Mouse (Mus musculus): ENCODE results near the gene Upk1a. TPM values are rescaled to one million over a fixed set of nuclear protein-coding genes. Genes with fewer than 3 reads are reported as not detected.
A peak's percentile ranks its signal among the peaks of the same experiment; 100 is the strongest.

Upk1a gene
- total and polyA plus RNA-seq, 3 experiments = 0.36 to 2.8 TPM; not detected in 1

GRCm38 (mm10) chr7:30593579-30594509 is 18.8 kb downstream of the Upk1a start:
- Histone ChIP-seq H3K79me2 (replicated peaks; ENCODE audit: control insufficient read depth, insufficient read depth, low read length) (no peaks in the 10 kb centered on the region), H3K27ac (no peak overlapping the region), H3K4me1 (ENCODE audit: control insufficient read depth, insufficient read depth, low read length) (no peaks in the 10 kb centered on the region), H3K27me3 (ENCODE audit: control insufficient read depth, insufficient read depth, low read length) (no peaks in the 10 kb centered on the region), H3K9ac (ENCODE audit: low read depth, low read length) (no peak overlapping the region), H3K4me3 (no peak overlapping the region), H3K36me3 (ENCODE audit: control insufficient read depth, insufficient read depth, low read length) (no peaks in the 10 kb centered on the region)
- DNase-seq = no peak
- TF ChIP-seq CTCF (IDR thresholded peaks at IDR 0.05) (no peak), POLR2A (IDR thresholded peaks at IDR 0.05; ENCODE audit: insufficient read depth, low read depth, low read length) (no peak), EP300 (IDR thresholded peaks at IDR 0.05; ENCODE audit: insufficient read depth, low read depth, low read length) (no peak)
- 59% methylated on average over 10 of the region's 10 CpGs for WGBS
- intact Hi-C loops (cut with DNase I) = loop anchor here (5.0 to 10.0 kb wide), 2 partner anchors 268 to 361 kb away; partner anchors contain the start of genes Ffar1 and Usf2

GRCm38 (mm10) chr7:30592772-30593423 is 19.7 kb downstream of the Upk1a start:
- no peaks in the 10 kb centered on the region for H3K4me1 ChIP-seq (ENCODE audit: control insufficient read depth, insufficient read depth, low read length)
- H3K27me3 ChIP-seq (ENCODE audit: control insufficient read depth, insufficient read depth, low read length) = no peaks in the 10 kb centered on the region
- TF ChIP-seq EP300 (IDR thresholded peaks at IDR 0.05; ENCODE audit: insufficient read depth, low read depth, low read length) = no peak
- TF ChIP-seq CTCF (IDR thresholded peaks at IDR 0.05) = no peak
- no peak for TF ChIP-seq POLR2A (IDR thresholded peaks at IDR 0.05; ENCODE audit: insufficient read depth, low read depth, low read length)
- H3K36me3 ChIP-seq (ENCODE audit: control insufficient read depth, insufficient read depth, low read length) = no peaks in the 10 kb centered on the region
- H3K27ac ChIP-seq = no peak overlapping the region
- WGBS = 52% methylated on average over 5 of the region's 5 CpGs
- H3K4me3 ChIP-seq = no peak overlapping the region
- intact Hi-C loops (cut with DNase I) = loop anchor here (5.0 to 10.0 kb wide), 2 partner anchors 269 to 362 kb away; partner anchors contain the start of genes Ffar1 and Usf2
- H3K9ac ChIP-seq (ENCODE audit: low read depth, low read length) = no peak overlapping the region
- no peaks in the 10 kb centered on the region for H3K79me2 ChIP-seq (replicated peaks; ENCODE audit: control insufficient read depth, insufficient read depth, low read length)
- no peak for DNase-seq

GRCm38 (mm10) chr7:30591605-30591951 is 21.1 kb downstream of the Upk1a start:
- DNase-seq = no peak
- Histone ChIP-seq H3K4me1 (ENCODE audit: control insufficient read depth, insufficient read depth, low read length) (no peaks in the 10 kb centered on the region), H3K27me3 (ENCODE audit: control insufficient read depth, insufficient read depth, low read length) (no peaks in the 10 kb centered on the region), H3K36me3 (ENCODE audit: control insufficient read depth, insufficient read depth, low read length) (no peaks in the 10 kb centered on the region), H3K79me2 (replicated peaks; ENCODE audit: control insufficient read depth, insufficient read depth, low read length) (peaks cover 1% of the 10 kb centered on the region), H3K27ac (no peak overlapping the region), H3K4me3 (no peak overlapping the region), H3K9ac (ENCODE audit: low read depth, low read length) (no peak overlapping the region)
- intact Hi-C loops (cut with DNase I) = loop anchor here (5.0 to 10.0 kb wide), 2 partner anchors 271 to 363 kb away; partner anchors contain the start of genes Ffar1 and Usf2
- TF ChIP-seq CTCF (IDR thresholded peaks at IDR 0.05) (no peak), EP300 (IDR thresholded peaks at IDR 0.05; ENCODE audit: insufficient read depth, low read depth, low read length) (no peak), POLR2A (IDR thresholded peaks at IDR 0.05; ENCODE audit: insufficient read depth, low read depth, low read length) (no peak)
- WGBS = 74% methylated on average over 4 of the region's 4 CpGs

- Histone ChIP-seq H3K4me1 (ENCODE audit: control insufficient read depth, insufficient read depth, low read length) (no peaks in the 10 kb centered on the region), H3K4me3 (no peak overlapping the region), H3K27me3 (ENCODE audit: control insufficient read depth, insufficient read depth, low read length) (no peaks in the 10 kb centered on the region), H3K27ac (no peak overlapping the region), H3K79me2 (replicated peaks; ENCODE audit: control insufficient read depth, insufficient read depth, low read length) (peaks cover 1% of the 10 kb centered on the region), H3K36me3 (ENCODE audit: control insufficient read depth, insufficient read depth, low read length) (no peaks in the 10 kb centered on the region), H3K9ac (ENCODE audit: low read depth, low read length) (no peak overlapping the region)
- TF ChIP-seq POLR2A (IDR thresholded peaks at IDR 0.05; ENCODE audit: insufficient read depth, low read depth, low read length) (no peak), CTCF (IDR thresholded peaks at IDR 0.05) (no peak), EP300 (IDR thresholded peaks at IDR 0.05; ENCODE audit: insufficient read depth, low read depth, low read length) (no peak)
- 80% methylated on average over 9 of the region's 9 CpGs for WGBS
- DNase-seq = no peak
- intact Hi-C loops (cut with DNase I) = loop anchor here (5.0 to 10.0 kb wide), 2 partner anchors 271 to 364 kb away; partner anchors contain the start of genes Ffar1 and Usf2
Observed at GRCm38 (mm10) chr7:30590927-30591604, 21.6 kb downstream of the Upk1a start.

GRCm38 (mm10) chr7:30589435-30590301 is 23.0 kb downstream of the Upk1a start:
- 24% methylated on average over 40 of the region's 40 CpGs for WGBS
- peak overlapping the region; percentile 83 for H3K4me3 ChIP-seq
- peak; percentile 97 for TF ChIP-seq CTCF (IDR thresholded peaks at IDR 0.05)
- no peak for TF ChIP-seq POLR2A (IDR thresholded peaks at IDR 0.05; ENCODE audit: insufficient read depth, low read depth, low read length)
- TF ChIP-seq EP300 (IDR thresholded peaks at IDR 0.05; ENCODE audit: insufficient read depth, low read depth, low read length) = 0 out of 2 replicates have a peak, but pooled peaks have one; percentile 45
- DNase-seq = peak; percentile 86 to 90
- H3K79me2 ChIP-seq (replicated peaks; ENCODE audit: control insufficient read depth, insufficient read depth, low read length) = peaks cover 1% of the 10 kb centered on the region
- H3K27me3 ChIP-seq (ENCODE audit: control insufficient read depth, insufficient read depth, low read length) = no peaks in the 10 kb centered on the region
- H3K36me3 ChIP-seq (ENCODE audit: control insufficient read depth, insufficient read depth, low read length) = no peaks in the 10 kb centered on the region
- intact Hi-C loops (cut with DNase I) = loop anchor here (1.0 to 10.0 kb wide), 5 partner anchors 24 to 365 kb away; partner anchors contain the start of genes Ffar1, Rbm42 and Usf2
- H3K9ac ChIP-seq (ENCODE audit: low read depth, low read length) = peak overlapping the region; percentile 76
- H3K27ac ChIP-seq = peak overlapping the region; percentile 87
- H3K4me1 ChIP-seq (ENCODE audit: control insufficient read depth, insufficient read depth, low read length) = no peaks in the 10 kb centered on the region

Measured in heart, adult 2 months (tissue).